In genomic region chr6:50220863-50221262, GRCm38 (mm10) we compare ENCODE assay signal across 8 mouse cellular contexts. TPM values are rescaled to one million over a fixed set of nuclear protein-coding genes. Genes with fewer than 3 reads are reported as not detected.
DNase-seq lines count a peak whose midpoint lies in the region; ATAC-seq lines count a peak whose summit lies in the region.

No protein-coding gene starts in this region.

- H3K27me3 ChIP-seq in hindbrain, embryonic 11.5 days (ENCODE audit: control insufficient read depth, insufficient read depth, low read length), result no peaks in the 10 kb centered on the region
- no peaks in the 10 kb centered on the region for H3K27me3 ChIP-seq in hindbrain, embryonic 12.5 days

- no peaks in the 10 kb centered on the region for H3K4me1 ChIP-seq in hindbrain, embryonic 11.5 days (replicated peaks; ENCODE audit: control insufficient read depth, insufficient read depth, low read length)
- no peaks in the 10 kb centered on the region for H3K4me1 ChIP-seq in hindbrain, embryonic 12.5 days

- H3K4me3 ChIP-seq in hindbrain, embryonic 11.5 days (ENCODE audit: low read depth, low read length), result no peak overlapping the region
- no peak overlapping the region for H3K4me3 ChIP-seq in hindbrain, embryonic 12.5 days

- H3K4me2 ChIP-seq in hindbrain, embryonic 11.5 days (replicated peaks; ENCODE audit: low read depth, low read length), result no peak overlapping the region
- H3K4me2 ChIP-seq in hindbrain, embryonic 12.5 days (replicated peaks), result no peak overlapping the region

- H3K36me3 ChIP-seq in hindbrain, embryonic 11.5 days (ENCODE audit: control insufficient read depth, insufficient read depth, low read length), result no peaks in the 10 kb centered on the region
- no peaks in the 10 kb centered on the region for H3K36me3 ChIP-seq in hindbrain, embryonic 12.5 days

- no peak for ATAC-seq in hindbrain, embryonic 11.5 days (ENCODE audit: low FRiP score)
- no peak for ATAC-seq in hindbrain, embryonic 12.5 days (ENCODE audit: low FRiP score)

- H3K9ac ChIP-seq in hindbrain, embryonic 11.5 days (ENCODE audit: low read depth, low read length), result no peak overlapping the region
- no peak overlapping the region for H3K9ac ChIP-seq in hindbrain, embryonic 12.5 days

- peak; percentile 35 for DNase-seq in hindbrain, embryonic 11.5 days (ENCODE audit: low spot score)
- DNase-seq in 3T3-L1 (ENCODE audit: low read depth, low spot score) (peak; percentile 19), R1 (ENCODE audit: low read depth, low spot score) (peak; percentile 48)
- DNase-seq in cerebellum, postnatal 36 days, result peak; percentile 24 to 41
- peak; percentile 51 for DNase-seq in kidney, postnatal 10 days
- peak; percentile 24 to 41 for DNase-seq in natural killer cell, adult 2 months (ENCODE audit: low spot score in 2 of 2)
- no peak for DNase-seq in yolk sac, embryonic 10.5 days (ENCODE audit: low spot score)

- H3K27ac ChIP-seq in hindbrain, embryonic 11.5 days (ENCODE audit: low read depth, low read length), result no peak overlapping the region
- no peak overlapping the region for H3K27ac ChIP-seq in hindbrain, embryonic 12.5 days

- H3K9me3 ChIP-seq in hindbrain, embryonic 11.5 days (ENCODE audit: control insufficient read depth, low read length), result no peaks in the 10 kb centered on the region
- no peaks in the 10 kb centered on the region for H3K9me3 ChIP-seq in hindbrain, embryonic 12.5 days (replicated peaks)

- WGBS in hindbrain, embryonic 11.5 days, result 50% methylated on average over 6 of the region's 6 CpGs
- WGBS in hindbrain, embryonic 12.5 days, result 51% methylated on average over 6 of the region's 6 CpGs

RNA-seq across cellular contexts. Expression of gene Gsdme, which starts 42.8 kb away (rescaled TPM):
- 55.0 TPM in 2 replicates for polyA plus RNA-seq in hindbrain, embryonic 11.5 days (2014; fragmentation: Nextera tagmentation; extraction: Ambion mirVana)
- polyA plus RNA-seq in hindbrain, embryonic 12.5 days (2016; fragmentation: Nextera tagmentation; extraction: Ambion mirVana), result 50.9 and 53.5 TPM in 2 replicates
